In the genomic region with DNA sequence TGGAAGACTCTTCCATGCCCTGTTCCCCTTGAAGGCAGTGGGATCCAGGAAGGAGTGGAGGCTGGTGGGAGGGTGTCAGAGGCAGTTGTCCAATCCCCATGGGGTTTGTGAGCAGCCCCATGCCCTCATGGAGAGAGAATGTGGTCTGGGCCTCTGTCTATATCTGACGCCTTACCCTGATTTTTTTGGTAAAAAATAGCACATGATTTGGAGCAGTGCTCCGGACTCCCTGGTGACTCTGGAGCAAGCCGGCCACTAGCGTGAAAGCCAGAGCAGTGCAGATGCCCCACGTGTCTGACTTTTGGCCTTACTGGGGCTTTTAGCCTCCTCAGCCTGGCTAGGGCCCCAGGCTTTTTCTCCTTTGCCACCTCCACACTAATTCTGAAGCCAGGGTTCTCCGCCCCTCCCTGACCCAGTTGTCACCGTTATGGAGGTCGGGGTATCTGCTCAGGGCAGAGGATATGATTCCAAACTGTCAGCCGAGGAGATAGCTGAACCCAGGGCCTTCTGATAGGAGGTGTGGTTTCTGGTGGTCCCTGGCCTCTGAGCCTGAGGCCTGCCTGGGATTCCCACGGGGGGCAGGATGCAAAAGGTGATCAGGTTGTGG, we compare ENCODE assay signal across 9 mouse cellular contexts. TPM values are rescaled to one million over a fixed set of nuclear protein-coding genes. Genes with fewer than 3 reads are reported as not detected.
A peak's percentile ranks its signal among the peaks of the same experiment; 100 is the strongest.
DNase-seq lines count a peak whose midpoint lies in the region; ATAC-seq and TF ChIP-seq lines count a peak whose summit lies in the region.
"Had no signal": no experiment of that assay in that cellular context is flagged by ENCODE, and none has a peak within 500 bp of the region (broad histone marks: within the 10 kb centered on the region; RNA-seq: fewer than 3 reads in every experiment).

No protein-coding gene starts in this region.

- H3K4me3 ChIP-seq in left cerebral cortex, adult 2 months, result peak overlapping the region; percentile 71
- H3K4me3 ChIP-seq in hindbrain, embryonic 11.5 days (ENCODE audit: low read depth, low read length), result peak overlapping the region; percentile 92

- H3K4me2 ChIP-seq in hindbrain, embryonic 11.5 days (replicated peaks; ENCODE audit: low read depth, low read length), result peak overlapping the region; percentile 99

- peak overlapping the region; percentile 93 for H3K9ac ChIP-seq in hindbrain, embryonic 11.5 days (ENCODE audit: low read depth, low read length)

- no peak for DNase-seq in left cerebral cortex, adult 2 months (ENCODE audit: extremely low spot score in 1 of 2, low spot score in 2 of 2)
- DNase-seq in left cerebral cortex, postnatal 36 days (ENCODE audit: low spot score in 2 of 2), result no peak
- DNase-seq in cerebellum, postnatal 10 days, result peak; percentile 44 to 59
- DNase-seq in hindbrain, embryonic 11.5 days (ENCODE audit: low spot score), result no peak
- peak; percentile 70 for DNase-seq in lung, postnatal 10 days
- DNase-seq in gastrocnemius, postnatal 36 days, result no peak
- no peak for DNase-seq in spleen, adult 18-20 months
- no peak for DNase-seq in urinary bladder, postnatal 10 days (ENCODE audit: low spot score)

- intact Hi-C loops in left cerebral cortex, adult 2 months (cut with DNase I), result loop anchor here (10.0 kb wide), 1 partner anchor 670 kb away; a partner anchor contains a TSS
- intact Hi-C loops in left cerebral cortex, postnatal 36 days (cut with DNase I), result loop anchor here (5.0 kb wide), 1 partner anchor 48 kb away; a partner anchor contains a TSS
- intact Hi-C loops in gastrocnemius, postnatal 36 days (cut with DNase I), result no loop called here

- H3K36me3 ChIP-seq in hindbrain, embryonic 11.5 days (ENCODE audit: control insufficient read depth, insufficient read depth, low read length), result peaks cover 9% of the 10 kb centered on the region

- no peaks in the 10 kb centered on the region for H3K9me3 ChIP-seq in hindbrain, embryonic 11.5 days (ENCODE audit: control insufficient read depth, low read length)

- H3K27ac ChIP-seq in left cerebral cortex, adult 2 months, result peak overlapping the region; percentile 98
- 0 out of 2 replicates have a peak overlapping the region, but pooled peaks have one; percentile 42 for H3K27ac ChIP-seq in hindbrain, embryonic 11.5 days (ENCODE audit: low read depth, low read length)

- no peak for TF ChIP-seq CTCF in left cerebral cortex, adult 2 months (IDR thresholded peaks at IDR 0.05)

- ATAC-seq in hindbrain, embryonic 11.5 days (ENCODE audit: low FRiP score), result no peak

- no peaks in the 10 kb centered on the region for H3K27me3 ChIP-seq in hindbrain, embryonic 11.5 days (ENCODE audit: control insufficient read depth, insufficient read depth, low read length)

- WGBS in hindbrain, embryonic 11.5 days, result 51% methylated on average over 10 of the region's 10 CpGs

- H3K4me1 ChIP-seq in hindbrain, embryonic 11.5 days (replicated peaks; ENCODE audit: control insufficient read depth, insufficient read depth, low read length), result peaks cover 22% of the 10 kb centered on the region

RNA-seq across cellular contexts. Expression of a gene that starts 3.5 kb away (rescaled TPM):
- total RNA-seq in left cerebral cortex, adult 2 months (2021), result 100 to 1,000 TPM; 709 to 735 TPM
- total RNA-seq in left cerebral cortex, postnatal 36 days (2021), result 100 to 1,000 TPM; 700 to 743 TPM
- 12.4 and 16.2 TPM in 2 replicates for polyA plus RNA-seq in hindbrain, embryonic 11.5 days (2014; fragmentation: Nextera tagmentation; extraction: Ambion mirVana)
- 10 to 100 TPM; 21.9 to 22.0 TPM for total RNA-seq in gastrocnemius, postnatal 36 days (2021)

RNA-seq across cellular contexts. Expression of a gene that starts 15.4 kb away (rescaled TPM):
- total RNA-seq in left cerebral cortex, adult 2 months (2021), result 10 to 100 TPM; 25.1 to 30.1 TPM
- 10 to 100 TPM; 24.3 to 30.2 TPM for total RNA-seq in left cerebral cortex, postnatal 36 days (2021)
- polyA plus RNA-seq in hindbrain, embryonic 11.5 days (2014; fragmentation: Nextera tagmentation; extraction: Ambion mirVana), result 46.1 and 47.6 TPM in 2 replicates
- total RNA-seq in gastrocnemius, postnatal 36 days (2021), result under 1 TPM; 0.44 to 0.56 TPM

RNA-seq across cellular contexts. Expression of a gene that starts 18.2 kb away (rescaled TPM):
- under 1 TPM in 1 of 2 experiments, not detected in 1; 0.35 TPM for total RNA-seq in left cerebral cortex, adult 2 months (2021)
- total RNA-seq in left cerebral cortex, postnatal 36 days (2021), result under 1 TPM; 0.50 to 0.69 TPM
- 0.11 and 0.29 TPM in 2 replicates for polyA plus RNA-seq in hindbrain, embryonic 11.5 days (2014; fragmentation: Nextera tagmentation; extraction: Ambion mirVana)
- 100 to 1,000 TPM; 252 to 259 TPM for total RNA-seq in gastrocnemius, postnatal 36 days (2021)
- polyA plus RNA-seq: liver, adult 2 months had no signal

RNA-seq across cellular contexts. Expression of a gene that starts 26.9 kb away (rescaled TPM):
- total RNA-seq in left cerebral cortex, adult 2 months (2021), result not detected
- not detected for total RNA-seq in left cerebral cortex, postnatal 36 days (2021)
- polyA plus RNA-seq in hindbrain, embryonic 11.5 days (2014; fragmentation: Nextera tagmentation; extraction: Ambion mirVana), result not detected in 2 replicates
- total RNA-seq in gastrocnemius, postnatal 36 days (2021), result not detected
- total RNA-seq: liver, adult 2 months had no signal
- polyA plus RNA-seq: liver, adult 2 months had no signal

RNA-seq across cellular contexts. Expression of a gene that starts 46.8 kb away (rescaled TPM):
- total RNA-seq in left cerebral cortex, adult 2 months (2021), result 100 to 1,000 TPM; 109 to 112 TPM
- 100 to 1,000 TPM; 104 to 110 TPM for total RNA-seq in left cerebral cortex, postnatal 36 days (2021)
- polyA plus RNA-seq in hindbrain, embryonic 11.5 days (2014; fragmentation: Nextera tagmentation; extraction: Ambion mirVana), result 12.5 and 13.0 TPM in 2 replicates
- total RNA-seq in gastrocnemius, postnatal 36 days (2021), result 100 to 1,000 TPM; 370 to 480 TPM

Comparison
In these comparisons a context has a peak if more than half of its experiments do, and no peak if none do; other contexts are left out.
1. DNase-seq: peak in cerebellum, postnatal 10 days (2 of 2) and lung, postnatal 10 days (single experiment); none in left cerebral cortex, adult 2 months (0 of 2), left cerebral cortex, postnatal 36 days (0 of 2), hindbrain, embryonic 11.5 days (single experiment), gastrocnemius, postnatal 36 days (0 of 2), spleen, adult 18-20 months (0 of 2) and urinary bladder, postnatal 10 days (single experiment).
2. RNA of a gene that starts 3.5 kb away (total RNA-seq): 700 to 743 TPM in left cerebral cortex, postnatal 36 days and 709 to 735 TPM in left cerebral cortex, adult 2 months; 21.9 to 22.0 TPM in gastrocnemius, postnatal 36 days; every median in the first group is over 10 times any median in the second.
3. RNA of a gene that starts 15.4 kb away (total RNA-seq): 24.3 to 30.2 TPM in left cerebral cortex, postnatal 36 days and 25.1 to 30.1 TPM in left cerebral cortex, adult 2 months; 0.44 to 0.56 TPM in gastrocnemius, postnatal 36 days; every median in the first group is over 10 times any median in the second.
4. RNA of a gene that starts 18.2 kb away (total RNA-seq): 252 to 259 TPM in gastrocnemius, postnatal 36 days; 0.50 to 0.69 TPM in left cerebral cortex, postnatal 36 days and 0.35 TPM in left cerebral cortex, adult 2 months; every median in the first group is over 100 times any median in the second.